Mouse (Mus musculus) CD4-positive, CD25-positive, alpha-beta regulatory T cell, adult 4 months (primary cell): Measurements from ENCODE around the gene Gm28047. TPM values are rescaled to one million over a fixed set of nuclear protein-coding genes. Genes with fewer than 3 reads are reported as not detected.
"Not testable (repeated sequence)": the region's sequence is repeated elsewhere in the genome, so short reads cannot be mapped to it uniquely, and the experiment has no call there.

Experiments used
- ATAC-seq: one replicate; pipeline ENCODE4 v1.8.0; 2017
- polyA plus RNA-seq, 2 experiments: library from polyadenylated mRNA; unstranded; fragments of 100-300 nt; shearing (Covaris generic); gene quantifications; one replicate each; pipeline ENCODE4 v1.2.1; 2017

Gene Gm28047
- polyA plus RNA-seq, 2 experiments from 2014 or later, result 1.5 TPM; not detected in 1

DNA sequence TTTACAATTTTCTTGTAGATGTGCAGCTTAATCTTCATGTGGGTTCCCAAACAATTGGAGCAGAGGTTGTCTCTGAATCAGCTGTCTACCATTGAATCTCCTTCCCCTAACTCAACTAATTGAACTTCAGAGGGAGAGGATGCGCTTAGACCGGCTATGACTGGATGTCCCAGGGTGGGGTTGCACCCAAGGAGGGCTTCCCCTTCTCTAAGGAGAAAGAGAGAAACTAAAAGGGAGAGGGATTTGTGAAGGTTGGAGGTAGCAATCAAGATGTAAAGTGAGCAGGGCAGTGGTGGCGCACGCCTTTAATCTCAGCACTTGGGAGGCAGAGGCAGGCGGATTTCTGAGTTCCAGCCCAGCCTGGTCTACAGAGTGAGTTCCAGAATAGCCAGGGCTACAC lies 5.4 kb downstream of the Gm28047 start:
- ATAC-seq, result no peak

DNA sequence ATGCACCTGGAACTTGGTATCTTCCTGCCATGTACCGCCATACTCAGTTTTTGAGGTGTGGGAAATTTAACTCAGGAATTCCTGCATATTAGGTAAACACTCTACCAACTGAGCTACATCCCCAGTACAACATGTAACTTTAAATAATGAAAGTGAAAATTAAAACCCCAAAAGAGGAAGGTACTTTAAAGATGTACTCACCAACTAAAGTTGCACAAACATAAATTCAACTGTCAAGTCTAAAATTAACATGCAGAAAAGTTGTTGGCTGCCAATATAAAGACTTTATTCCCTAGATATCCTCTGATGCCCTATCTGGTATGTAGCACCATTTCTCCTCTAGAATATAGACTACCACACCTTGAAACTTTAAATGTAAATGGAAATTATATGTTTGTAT lies 7.2 kb downstream of the Gm28047 start:
- no peak for ATAC-seq

- no peak for ATAC-seq
Observed at GRCm38 (mm10) chr15:102616174-102616573, 8.7 kb downstream of the Gm28047 start.

DNA sequence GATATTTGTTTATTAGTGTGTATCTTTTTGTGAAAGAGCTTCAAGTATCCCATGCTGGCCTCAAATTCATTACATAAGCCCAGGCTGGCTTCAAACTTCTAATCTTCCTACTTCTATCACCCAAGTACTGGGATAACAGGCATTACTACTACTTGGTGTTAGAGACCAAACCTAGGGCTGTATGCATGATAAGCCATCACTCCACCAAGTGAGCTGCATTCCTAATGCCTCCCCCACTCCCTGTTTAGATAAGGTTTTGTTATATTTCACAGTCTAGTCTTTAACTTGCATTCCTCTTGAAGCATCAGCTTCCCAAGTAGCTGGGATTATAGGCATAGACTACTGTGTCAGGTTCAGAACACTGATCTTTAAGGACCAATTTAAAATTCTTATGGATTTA lies 10.6 kb downstream of the Gm28047 start:
- no peak for ATAC-seq

DNA sequence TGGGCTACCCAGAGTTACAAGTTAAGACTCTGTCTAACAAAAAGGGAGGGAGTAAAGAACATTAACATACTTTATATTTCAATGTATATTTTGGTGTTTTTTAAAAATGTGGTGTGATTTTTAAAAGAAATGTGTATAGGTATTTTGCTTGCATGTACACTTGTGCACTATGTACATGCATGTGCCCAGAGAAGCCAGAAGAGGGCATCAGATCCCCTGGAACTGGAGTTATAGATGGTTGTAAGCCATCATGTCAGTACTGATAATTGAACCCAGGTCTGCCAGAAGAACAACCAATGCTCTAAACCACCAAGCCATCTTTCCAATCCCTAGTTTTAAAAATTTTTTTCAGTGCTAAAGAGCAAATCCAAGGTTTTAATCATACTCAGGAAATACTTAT lies 11.9 kb downstream of the Gm28047 start:
- no peak for ATAC-seq

DNA sequence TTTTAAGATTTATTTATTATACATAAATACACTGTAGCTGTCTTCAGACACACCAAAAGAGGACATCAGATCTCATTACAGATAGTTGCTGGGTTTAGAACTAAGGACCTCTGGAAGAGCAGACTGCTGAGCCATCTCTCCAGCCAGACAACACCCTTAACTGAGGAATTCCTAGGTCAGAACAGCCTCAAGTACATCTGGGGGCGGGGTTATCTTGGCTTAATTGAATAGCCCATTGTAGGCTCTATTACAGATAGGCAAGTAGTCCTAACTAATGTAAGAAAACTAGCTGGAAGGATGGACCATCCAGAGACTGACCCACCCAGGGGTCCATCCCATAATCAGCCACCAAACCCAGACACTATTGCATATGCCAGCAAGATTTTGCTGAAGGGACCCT lies 16.3 kb downstream of the Gm28047 start:
- not testable (repeated sequence) for ATAC-seq

- ATAC-seq, result no peak
Observed at GRCm38 (mm10) chr15:102593996-102594656, 30.7 kb downstream of the Gm28047 start.

- ATAC-seq, result no peak
Observed at GRCm38 (mm10) chr15:102592674-102593073, 32.2 kb downstream of the Gm28047 start.

- ATAC-seq, result no peak
Observed at GRCm38 (mm10) chr15:102590567-102590966, 34.3 kb downstream of the Gm28047 start.

DNA sequence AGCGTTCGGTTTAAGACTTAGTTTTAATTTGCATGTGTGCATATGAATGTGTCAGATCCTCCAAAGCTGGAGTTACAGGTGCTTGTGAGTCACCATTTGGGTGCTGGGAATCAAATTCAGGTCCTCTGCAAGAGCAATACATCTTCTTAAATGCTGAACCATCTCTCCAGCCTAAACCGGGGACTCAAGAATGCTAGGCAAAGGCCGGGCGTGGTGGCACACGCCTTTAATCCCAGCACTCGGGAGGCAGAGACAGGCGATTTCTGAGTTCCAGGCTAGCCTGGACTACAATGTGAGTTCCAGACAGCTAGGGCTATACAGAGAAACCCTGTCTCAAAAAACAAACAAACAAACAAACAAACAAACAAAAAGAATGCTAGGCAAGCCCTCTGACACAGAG lies 35.0 kb downstream of the Gm28047 start:
- no peak for ATAC-seq

DNA sequence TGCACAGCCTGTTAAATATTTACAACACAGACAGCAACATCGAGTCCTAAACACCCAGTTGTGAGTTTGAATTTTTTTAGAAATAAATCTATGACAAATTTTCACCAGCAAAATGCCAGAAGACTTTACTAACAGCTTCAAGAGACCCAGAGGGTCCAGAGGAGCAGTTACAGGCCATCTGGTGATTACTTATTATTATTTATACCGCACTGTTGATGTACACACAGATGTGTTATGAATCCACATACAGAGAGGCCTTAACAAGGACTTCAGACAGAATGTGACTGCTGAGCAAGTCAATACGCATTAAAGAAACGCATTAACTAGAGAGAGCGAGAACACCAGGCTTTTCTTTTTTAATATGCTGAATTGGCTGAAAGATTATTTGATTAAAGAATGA lies 39.4 kb downstream of the Gm28047 start:
- no peak for ATAC-seq

GRCm38 (mm10) chr15:102583708-102584383 lies 41.0 kb downstream of the Gm28047 start:
- no peak for ATAC-seq

- no peak for ATAC-seq
Observed at GRCm38 (mm10) chr15:102581205-102581604, 43.7 kb downstream of the Gm28047 start.

- ATAC-seq, result no peak
Observed at GRCm38 (mm10) chr15:102578351-102578750, 46.5 kb downstream of the Gm28047 start.

- ATAC-seq, result no peak
Observed at GRCm38 (mm10) chr15:102576972-102577371, 47.9 kb downstream of the Gm28047 start.

DNA sequence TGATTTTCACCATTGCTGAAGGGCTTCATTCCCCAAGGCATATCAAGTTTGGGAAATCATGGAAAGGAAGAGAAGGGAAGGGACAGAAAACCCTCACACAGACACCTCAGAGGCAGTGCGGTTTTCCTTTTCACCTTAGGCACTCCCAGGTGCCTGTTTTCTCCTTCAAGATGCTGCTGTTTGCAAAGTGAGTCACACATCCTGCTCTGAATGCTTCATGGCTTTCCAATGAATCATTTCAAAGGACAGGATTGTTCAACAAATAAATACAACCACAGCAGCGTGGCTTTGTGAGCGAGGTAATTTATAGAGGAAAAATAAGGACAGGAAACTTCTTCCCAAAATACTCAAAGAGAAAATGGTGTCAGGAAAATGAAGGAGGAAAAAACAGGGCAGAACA lies 52.8 kb downstream of the Gm28047 start:
- no peak for ATAC-seq

- no peak for ATAC-seq
Observed at GRCm38 (mm10) chr15:102567849-102568248, 57.0 kb downstream of the Gm28047 start.

DNA sequence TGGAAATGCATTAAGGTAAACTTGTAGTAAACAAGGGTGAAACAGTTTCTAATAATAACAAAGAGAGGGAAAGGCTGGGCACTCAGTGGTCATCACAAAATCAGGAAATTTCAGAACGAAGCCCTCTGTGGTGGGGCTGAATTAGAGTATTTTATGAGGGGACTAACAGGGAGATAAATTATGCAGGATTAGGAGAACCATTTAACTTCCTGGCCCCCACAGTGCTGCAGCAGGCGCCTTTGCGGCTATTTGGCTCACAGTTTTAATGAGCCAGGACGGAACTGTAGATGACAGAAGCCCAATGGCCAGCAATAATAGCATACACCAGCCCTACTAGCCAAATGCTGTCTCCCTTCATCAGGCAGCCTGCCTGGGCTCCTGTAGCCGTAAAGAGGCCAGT lies 61.2 kb downstream of the Gm28047 start:
- no peak for ATAC-seq

- no peak for ATAC-seq
Observed at GRCm38 (mm10) chr15:102563061-102563460, 61.8 kb downstream of the Gm28047 start.

DNA sequence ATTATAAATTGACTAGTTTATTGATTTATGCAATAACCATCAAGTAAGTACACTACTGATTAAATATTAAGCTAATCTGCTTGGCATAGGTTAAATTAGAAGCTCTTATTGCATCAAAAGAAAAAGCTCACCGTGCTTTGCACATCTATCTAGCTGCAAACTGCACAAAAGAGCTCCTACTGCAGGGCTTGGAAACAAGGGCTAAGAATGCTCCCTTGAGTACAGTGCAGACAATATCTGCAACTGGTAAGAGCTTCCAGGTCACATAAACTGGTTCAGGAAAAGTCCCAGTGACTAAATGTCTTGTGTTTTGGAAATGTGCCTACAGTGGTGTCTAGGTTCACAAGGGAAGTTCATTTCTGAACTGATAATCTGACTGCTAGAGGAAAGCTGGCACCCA lies 62.4 kb downstream of the Gm28047 start:
- no peak for ATAC-seq

GRCm38 (mm10) chr15:102557580-102557979 lies 67.3 kb downstream of the Gm28047 start:
- no peak for ATAC-seq

DNA sequence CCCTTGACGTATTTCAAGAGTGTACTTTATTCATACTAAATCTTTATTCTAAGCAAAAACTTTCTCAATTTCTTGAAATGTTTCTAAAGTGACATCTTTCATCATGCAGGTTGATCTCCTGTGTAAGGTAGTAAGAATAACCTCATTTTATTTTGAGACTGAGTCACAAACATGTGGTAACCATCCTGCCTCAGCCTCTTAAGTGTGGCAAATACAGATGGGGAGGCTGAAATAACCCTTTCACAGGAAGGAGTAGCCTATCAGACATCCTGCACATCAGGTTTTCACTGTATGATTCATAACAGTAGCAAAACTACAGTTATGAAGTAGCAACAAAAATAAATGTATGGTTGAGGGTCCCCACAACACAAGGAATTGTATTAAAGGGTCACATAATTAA lies 69.3 kb downstream of the Gm28047 start:
- no peak for ATAC-seq

DNA sequence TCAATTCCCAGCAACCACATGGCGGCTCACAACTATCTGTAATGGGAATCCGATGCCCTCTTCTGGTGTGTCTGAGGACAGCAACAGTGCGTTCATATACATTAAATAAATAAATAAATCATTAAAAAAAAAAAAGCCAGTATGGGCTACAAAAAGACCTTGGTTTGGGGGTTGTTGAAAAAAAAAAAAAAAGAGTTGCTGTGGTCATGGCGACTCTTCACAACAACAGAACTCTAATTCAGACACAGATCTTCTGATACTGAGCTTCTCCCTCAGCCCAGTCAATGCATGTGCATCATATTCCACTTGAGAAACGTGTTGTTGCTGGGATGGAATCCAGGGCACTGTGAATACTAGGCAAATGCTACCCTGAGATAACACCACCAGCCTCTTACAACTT lies 72.3 kb downstream of the Gm28047 start:
- ATAC-seq, result no peak

DNA sequence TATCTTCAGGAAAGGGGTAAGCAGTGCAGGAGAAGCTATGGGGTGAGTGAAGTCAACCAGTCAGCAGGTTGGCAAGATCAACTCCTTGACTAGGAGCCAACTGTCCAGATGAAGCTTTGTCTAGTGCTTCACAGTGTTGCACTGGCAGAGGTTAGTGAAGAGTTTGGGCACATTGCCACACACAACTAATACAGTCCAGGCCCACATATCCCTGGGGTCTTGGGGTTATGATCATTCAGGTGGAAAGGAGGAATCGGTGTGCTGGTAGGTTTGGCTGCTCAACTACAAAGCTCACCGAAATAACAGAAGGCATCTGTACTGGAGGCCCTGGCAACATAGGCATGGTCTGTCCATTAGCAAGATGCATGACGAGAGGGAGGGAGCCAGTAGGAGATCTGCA lies 77.4 kb downstream of the Gm28047 start:
- ATAC-seq, result no peak
